Mouse (Mus musculus): ENCODE data around the gene Spout1.

The Spout1 gene

GRCm38 (mm10) chr2:30177700-30178675 lies at the start of gene Spout1:
Spout1 (minus strand) TSS chr2:30178459.
- peak; percentile 92 for DNase-seq (ENCODE audit: low spot score)

DNA sequence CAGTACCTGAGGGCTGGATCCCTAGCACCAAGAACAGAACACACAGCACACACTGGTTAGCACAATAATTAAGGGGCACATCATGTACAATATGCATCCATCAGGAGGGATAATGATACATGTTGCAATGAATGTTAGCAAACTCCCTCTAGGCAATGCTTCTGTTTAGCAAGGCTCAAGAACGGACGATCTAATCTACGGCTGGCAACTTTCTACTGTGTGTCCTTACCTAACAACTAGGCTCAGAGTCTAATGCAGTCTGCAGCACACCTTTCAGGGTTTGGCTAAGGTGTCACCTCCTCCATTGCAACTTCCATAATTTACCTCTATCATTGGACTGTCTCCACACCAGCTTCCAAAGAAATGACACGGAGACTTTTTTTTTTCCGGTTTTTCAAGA lies 38.0 kb upstream of the Spout1 start:
- no peak for DNase-seq (ENCODE audit: low spot score)

DNA sequence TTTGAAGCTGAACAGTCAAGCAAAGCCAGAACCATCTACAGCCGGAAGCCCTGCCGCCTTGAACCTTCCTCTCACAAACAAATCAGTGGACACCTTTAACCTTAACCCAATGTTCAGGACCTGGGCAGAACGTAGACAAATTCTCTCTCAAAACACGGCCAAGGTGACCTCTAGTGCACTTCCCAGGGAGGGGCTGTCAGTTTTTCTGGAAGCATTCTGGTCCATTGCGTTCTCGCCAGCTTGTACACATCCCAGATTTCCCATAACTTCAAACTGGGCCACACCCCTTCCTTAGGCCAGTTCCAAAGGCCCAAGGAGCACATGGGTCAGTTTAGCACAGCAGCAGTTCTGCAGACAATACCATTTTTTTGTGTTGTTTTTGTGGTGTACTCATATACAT lies 37.2 kb upstream of the Spout1 start:
- DNase-seq (ENCODE audit: low spot score): no peak

- no peak for DNase-seq (ENCODE audit: low spot score)
Observed at GRCm38 (mm10) chr2:30214745-30215144, 36.5 kb upstream of the Spout1 start.

DNA sequence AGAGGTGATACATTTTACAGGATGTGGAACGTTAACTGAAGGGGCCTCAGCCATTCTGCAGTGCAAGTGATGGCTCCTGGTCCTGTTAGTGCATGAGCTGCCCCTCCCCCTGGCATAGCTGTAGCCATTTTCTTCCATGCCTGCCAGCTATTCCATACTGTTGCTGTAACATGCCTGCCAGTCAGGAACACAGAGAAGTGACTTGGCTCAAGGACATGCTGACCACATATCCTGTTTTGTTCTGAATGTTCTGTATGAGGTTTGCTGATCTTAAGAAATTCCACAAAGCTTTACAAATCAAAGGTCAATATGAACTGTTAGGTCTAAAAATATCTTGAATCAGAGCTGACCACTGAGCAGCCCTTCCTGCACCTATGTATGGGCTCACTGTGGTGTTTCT lies 34.7 kb upstream of the Spout1 start:
- DNase-seq (ENCODE audit: low spot score): no peak

DNA sequence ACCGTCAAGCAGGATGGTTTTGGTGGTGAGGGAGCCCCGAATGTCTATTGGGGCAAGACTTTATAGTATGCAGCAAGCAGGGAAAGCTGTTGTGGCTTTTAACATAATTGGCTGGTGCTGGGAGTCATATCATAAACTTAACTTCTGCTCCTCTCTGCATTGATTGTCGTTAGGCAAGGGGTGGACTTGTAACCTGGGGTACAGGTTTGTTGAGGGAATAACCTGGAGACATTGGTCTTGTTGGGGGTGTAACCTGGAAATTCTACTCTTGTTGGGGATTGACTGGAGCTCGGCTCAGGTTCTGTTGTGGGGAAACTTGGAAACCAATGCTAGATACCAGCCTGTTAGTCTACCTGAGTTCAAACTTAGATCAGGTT lies 33.9 kb upstream of the Spout1 start:
- no peak for DNase-seq (ENCODE audit: low spot score)

- DNase-seq (ENCODE audit: low spot score): no peak
Observed at GRCm38 (mm10) chr2:30211408-30212168, 33.3 kb upstream of the Spout1 start.

GRCm38 (mm10) chr2:30207886-30208285 lies 29.6 kb upstream of the Spout1 start:
- no peak for DNase-seq (ENCODE audit: low spot score)

DNA sequence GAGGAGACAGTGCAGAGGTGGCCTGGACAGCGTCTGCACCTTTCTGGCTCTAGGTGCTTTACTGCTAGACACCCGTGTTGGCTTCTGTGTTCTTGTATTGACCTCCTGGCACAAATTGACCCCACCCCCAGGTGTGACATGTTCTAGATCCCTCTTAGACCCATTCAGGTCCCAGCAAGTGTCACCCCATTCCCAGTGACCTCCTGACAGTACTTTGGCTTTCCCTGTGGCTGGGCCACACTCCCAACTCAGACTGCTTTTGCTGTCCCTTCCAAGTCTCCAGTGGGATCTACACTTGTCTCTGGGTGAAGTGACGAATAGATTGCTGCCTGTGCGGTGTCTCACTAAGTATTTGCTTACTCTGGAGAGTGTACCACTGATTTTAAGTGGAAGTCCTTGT lies 29.1 kb upstream of the Spout1 start:
- no peak for DNase-seq (ENCODE audit: low spot score)

- DNase-seq (ENCODE audit: low spot score): peak; percentile 84
Observed at GRCm38 (mm10) chr2:30205629-30206357, 27.5 kb upstream of the Spout1 start, which contains the start of gene Kyat1. Kyat1 (minus strand) TSS chr2:30205847.

DNA sequence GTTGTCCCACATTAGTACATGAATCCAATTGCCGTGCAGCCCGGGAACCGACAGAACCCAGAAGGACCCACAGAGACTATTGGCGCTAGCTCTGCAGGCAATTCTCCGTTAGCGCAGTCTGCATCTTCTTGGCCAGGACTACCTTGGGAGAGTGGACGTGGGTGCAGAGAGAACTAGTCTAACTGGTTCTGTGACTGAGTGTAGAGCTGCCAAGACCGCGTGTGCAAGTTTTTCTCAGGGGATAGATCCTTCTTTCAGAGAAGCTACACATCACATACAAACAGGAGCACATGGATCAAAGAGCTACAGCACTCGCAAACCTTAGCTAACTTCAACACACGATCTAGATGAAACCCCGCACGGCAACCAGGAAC lies 27.0 kb upstream of the Spout1 start:
- no peak for DNase-seq (ENCODE audit: low spot score)

GRCm38 (mm10) chr2:30203439-30203838 lies 25.2 kb upstream of the Spout1 start:
- no peak for DNase-seq (ENCODE audit: low spot score)

DNA sequence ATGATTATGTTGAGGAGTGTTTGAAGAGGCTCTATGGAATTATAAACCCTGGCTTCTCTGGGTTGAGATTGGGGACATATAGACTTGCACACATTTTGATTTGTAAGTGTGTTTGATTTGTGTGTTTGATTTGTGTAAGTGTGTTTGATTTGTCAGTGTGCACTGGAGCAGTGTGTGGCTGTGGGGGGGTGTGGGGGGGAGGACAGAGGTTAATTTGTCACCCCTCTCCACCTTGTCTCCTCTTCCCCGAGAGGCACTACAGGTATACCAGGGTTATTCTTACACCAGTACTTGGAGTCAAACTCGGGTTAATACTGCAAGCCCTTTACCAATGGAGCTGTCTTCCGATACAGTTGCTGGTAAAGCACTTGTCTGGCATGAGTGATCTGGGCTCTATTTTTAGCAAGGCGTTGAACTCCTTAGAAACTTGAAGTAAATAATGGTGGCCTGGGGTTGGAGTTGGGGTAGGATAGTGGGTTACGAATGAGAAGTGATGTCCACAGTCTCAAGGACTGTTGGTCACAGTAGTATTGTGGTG lies 22.2 kb upstream of the Spout1 start:
- DNase-seq (ENCODE audit: low spot score): no peak

DNA sequence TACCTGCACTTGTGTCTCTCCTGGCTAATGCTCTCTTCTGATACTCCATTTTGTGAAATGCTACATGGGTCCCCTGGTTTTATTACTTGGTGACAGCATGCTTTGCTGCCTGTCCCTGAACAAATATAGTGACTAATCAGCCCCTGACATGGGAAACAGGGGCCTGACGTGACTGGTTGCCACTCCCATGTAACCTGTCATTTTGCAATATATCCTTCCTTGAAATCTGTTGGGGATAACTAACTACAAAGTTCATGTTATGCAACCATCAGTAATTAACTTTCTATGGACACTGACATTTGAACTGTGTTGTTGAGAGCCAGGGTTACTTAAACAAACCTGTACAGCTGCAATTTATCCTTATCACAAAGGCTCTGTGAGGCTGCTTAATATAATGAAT lies 21.7 kb upstream of the Spout1 start:
- DNase-seq (ENCODE audit: low spot score): no peak

DNA sequence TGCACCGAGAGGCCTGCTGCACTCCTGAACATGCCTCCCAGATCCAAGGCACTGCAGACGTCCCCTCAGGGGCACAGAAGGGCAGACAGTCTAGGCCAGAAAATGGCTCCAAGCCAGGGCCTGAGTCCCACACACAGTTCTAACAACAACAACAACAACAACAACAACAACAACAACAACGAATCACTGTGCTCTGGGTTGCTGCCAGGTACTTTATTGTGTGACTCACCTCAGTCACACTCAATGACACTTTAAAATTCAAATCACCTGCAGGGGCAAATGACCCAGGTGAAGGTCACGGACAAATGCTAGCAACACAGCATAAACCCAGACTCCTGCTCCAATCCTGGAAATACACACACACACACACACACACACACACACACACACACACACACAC lies 19.8 kb upstream of the Spout1 start:
- no peak for DNase-seq (ENCODE audit: low spot score)

GRCm38 (mm10) chr2:30194656-30195055 lies 16.4 kb upstream of the Spout1 start:
- DNase-seq (ENCODE audit: low spot score): no peak

DNA sequence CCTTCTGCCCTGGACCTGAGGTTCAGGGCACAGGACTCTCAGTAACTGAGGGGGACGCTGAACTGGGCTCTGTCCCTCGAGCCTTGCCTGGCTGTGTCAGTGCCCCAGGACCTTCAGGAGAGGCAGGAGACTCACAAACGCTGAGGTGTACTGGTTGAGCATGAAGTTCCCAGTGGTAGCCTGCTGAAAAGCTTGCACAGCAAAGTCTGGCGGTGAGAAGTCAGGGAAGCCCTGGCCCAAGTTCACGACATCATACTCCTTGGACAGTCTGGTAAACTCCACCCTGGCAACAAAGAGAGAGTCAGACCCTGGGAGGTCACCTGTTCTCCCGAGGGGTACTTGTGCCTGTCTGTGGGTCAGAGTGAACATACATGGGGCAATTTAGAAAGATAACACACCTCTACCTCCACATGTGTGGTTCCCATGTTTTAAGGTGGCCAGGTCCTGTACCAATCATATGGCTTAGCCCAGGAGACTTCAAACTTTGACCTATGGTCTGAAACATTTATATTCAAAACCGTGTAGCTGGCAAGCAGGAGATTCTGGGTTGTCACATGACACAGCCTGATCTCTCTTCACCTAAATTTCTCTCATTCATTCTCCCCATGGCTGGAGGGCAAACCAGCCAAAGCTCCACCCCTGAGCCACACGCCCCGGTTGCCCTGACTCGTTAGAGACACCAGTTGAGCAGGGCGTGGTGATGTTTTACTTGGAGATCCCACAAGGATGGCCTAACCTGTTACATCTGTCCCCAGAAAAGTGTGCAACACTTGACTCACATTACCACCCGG lies 13.7 kb upstream of the Spout1 start:
- no peak for DNase-seq (ENCODE audit: low spot score)

DNA sequence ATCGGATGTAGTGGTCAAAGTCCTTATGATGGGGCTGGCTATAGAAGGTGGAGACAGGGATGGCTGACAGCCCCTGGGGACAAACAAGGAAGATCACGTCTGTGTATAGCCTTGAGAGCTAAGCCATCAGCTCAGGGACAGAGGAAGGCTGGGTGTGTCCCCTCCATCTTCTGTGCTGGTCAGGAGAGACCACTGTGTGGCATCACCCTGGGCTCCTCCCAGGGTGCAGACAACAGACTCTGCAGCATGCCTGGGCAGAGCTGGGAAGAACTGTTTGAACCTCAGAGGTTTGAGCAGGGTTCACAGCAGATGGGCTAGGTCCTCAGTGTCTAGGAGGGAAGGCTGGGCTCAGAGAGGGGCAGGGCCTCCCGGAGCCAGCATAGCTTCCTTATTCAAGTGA lies 7.4 kb upstream of the Spout1 start:
- DNase-seq (ENCODE audit: low spot score): no peak

GRCm38 (mm10) chr2:30185276-30185675 lies 7.0 kb upstream of the Spout1 start:
- no peak for DNase-seq (ENCODE audit: low spot score)

DNA sequence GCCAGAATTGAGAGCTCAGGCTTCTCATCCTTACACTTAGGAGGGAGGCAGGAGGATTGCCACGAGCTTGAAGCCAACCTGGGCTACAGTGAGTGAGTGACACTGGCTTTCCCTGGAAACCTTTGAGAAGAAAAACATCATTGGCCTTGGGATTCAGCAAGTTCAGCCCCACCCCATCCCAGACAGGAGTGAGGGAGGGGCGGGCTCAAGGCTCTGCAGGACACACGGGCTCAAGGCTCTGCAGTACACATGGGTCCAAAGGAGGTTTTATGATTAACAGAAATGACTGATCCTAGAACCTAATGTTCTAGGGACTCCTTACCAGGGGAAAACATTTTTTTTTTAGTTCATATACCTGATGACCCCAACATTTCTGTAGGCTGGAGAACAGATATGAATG lies 5.5 kb upstream of the Spout1 start:
- DNase-seq (ENCODE audit: low spot score): no peak

DNA sequence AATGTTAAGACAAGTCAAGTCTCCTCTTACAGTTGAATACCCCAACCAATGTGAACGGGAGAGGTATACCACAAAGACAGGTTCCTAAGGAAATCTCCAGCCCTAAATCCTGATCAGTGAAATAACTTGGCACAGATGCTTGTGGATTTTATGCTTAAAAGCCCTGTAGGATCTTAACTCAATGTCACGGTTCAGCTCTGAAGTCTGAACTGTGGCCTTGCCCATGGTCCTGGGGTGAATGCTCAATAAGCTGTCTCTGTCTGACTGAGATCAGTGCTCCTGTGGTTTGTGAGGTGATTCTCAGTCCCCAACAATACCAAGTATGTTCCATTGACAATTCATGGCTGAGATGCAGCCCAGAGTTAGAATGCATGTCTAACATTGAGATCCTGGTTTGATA lies 4.2 kb upstream of the Spout1 start:
- DNase-seq (ENCODE audit: low spot score): no peak
